Mouse (Mus musculus): ENCODE results near the gene Spns2. TPM values are rescaled to one million over a fixed set of nuclear protein-coding genes. Genes with fewer than 3 reads are reported as not detected.

Spns2 gene
- polyA plus RNA-seq, 1 experiment from 2014 or later, result 111 TPM

DNA sequence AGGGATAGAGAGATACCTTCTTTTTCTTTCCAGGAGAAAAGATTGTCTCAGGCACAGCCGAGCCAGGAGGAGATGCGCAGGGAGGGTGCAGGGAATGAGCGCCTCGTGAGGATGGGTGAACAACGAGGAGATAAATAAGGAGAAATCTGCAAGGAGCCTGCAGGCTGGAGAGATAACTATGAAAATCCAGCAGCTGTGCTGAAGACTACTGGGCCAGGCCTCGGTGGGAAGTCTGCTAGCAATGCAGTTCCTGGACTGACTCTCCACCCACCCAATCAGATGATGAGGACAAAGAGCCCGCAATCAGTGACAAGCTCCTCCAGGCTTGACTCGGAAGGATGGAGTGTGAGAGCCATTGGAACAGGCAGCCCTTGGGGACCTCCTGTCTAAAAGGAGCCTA lies 12.5 kb upstream of the Spns2 start:
- in situ Hi-C loops (cut with MboI; ENCODE audit: low pct_unique_long_range_greater_than_20kb), result no loop called here
- TF ChIP-seq CTCF (IDR thresholded peaks at IDR 0.05), result no peak
- ChIA-PET CTCF (interaction anchor here (1.0 to 5.8 kb wide), 3 partner anchors 9 to 24 kb away, joined by 3 to 43 read pairs (median 4); partner anchors contain the start of gene Spns2), POLR2A (interaction anchor here (0.8 to 6.2 kb wide), 7 partner anchors 12 to 45 kb away, joined by 3 to 68 read pairs (median 3); partner anchors contain the start of gene Spns2)
- H3K27me3 ChIP-seq, result no peaks in the 10 kb centered on the region
- DNase-seq (ENCODE audit: low read depth, low spot score) (no peak), ATAC-seq (no peak)

DNA sequence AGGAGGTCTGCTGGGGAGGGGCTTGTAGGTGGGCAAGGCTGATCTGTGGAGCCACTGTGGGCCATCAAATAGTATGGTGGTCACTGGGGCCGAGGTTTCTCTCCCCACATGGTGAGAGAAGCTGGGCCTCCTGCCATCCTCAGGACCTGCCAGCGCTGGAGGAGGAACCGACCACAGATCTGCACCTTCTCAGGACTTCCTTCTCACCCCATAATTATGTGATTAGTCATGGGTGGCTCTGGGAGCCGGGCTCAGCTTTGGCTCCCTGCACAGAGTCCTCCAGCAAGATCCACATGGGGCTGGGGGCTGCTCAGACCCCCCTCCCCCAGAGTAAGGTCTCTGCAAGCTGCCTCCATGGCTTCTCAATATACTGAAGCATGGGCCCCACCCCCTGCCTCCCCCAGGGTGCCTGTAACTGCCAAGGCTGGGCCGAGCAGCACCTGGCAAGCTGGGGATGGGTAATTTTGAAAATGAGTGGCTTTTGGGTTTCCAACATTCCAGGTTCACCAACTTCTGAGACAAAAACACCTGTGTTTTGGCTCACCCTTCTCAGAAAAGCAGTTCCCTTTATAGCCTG lies 11.8 kb upstream of the Spns2 start:
- DNase-seq (ENCODE audit: low read depth, low spot score) (no peak), ATAC-seq (peak; percentile 22)
- in situ Hi-C loops (cut with MboI; ENCODE audit: low pct_unique_long_range_greater_than_20kb), result no loop called here
- no peaks in the 10 kb centered on the region for H3K27me3 ChIP-seq
- ChIA-PET CTCF (interaction anchor here (1.7 to 5.8 kb wide), 2 partner anchors 12 to 63 kb away, joined by 6 to 43 read pairs; partner anchors contain the start of gene Spns2), POLR2A (interaction anchor here (0.8 to 6.2 kb wide), 4 partner anchors 11 to 29 kb away, joined by 3 to 68 read pairs (median 4); partner anchors contain the start of gene Spns2)
- TF ChIP-seq CTCF (IDR thresholded peaks at IDR 0.05), result no peak

DNA sequence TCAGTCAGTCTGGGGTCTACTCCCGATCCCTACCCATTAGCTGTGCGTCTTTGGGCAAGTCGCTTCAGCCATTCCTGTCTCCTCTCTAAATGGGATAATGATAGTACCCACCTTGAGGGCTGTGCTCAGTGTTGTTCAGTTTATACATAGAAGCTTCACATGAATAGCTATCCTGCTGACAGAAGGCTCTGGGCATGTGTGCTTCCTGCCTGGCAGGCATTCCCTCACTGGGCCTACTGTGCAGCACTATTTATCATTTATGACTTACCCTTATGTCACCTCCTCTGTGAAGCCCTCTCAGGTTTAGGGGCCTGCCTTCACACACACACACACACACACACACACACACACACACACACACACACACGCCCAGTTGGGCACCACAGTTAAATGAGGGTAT lies 10.4 kb upstream of the Spns2 start:
- DNase-seq (ENCODE audit: low read depth, low spot score), result no peak
- in situ Hi-C loops (cut with MboI; ENCODE audit: low pct_unique_long_range_greater_than_20kb), result no loop called here
- ChIA-PET POLR2A (no interaction called here), CTCF (interaction anchor here (1.7 to 5.8 kb wide), 2 partner anchors 10 to 64 kb away, joined by 6 to 43 read pairs; partner anchors contain the start of gene Spns2)
- TF ChIP-seq CTCF (IDR thresholded peaks at IDR 0.05), result no peak
- H3K27me3 ChIP-seq, result no peaks in the 10 kb centered on the region
- ATAC-seq, result no peak

DNA sequence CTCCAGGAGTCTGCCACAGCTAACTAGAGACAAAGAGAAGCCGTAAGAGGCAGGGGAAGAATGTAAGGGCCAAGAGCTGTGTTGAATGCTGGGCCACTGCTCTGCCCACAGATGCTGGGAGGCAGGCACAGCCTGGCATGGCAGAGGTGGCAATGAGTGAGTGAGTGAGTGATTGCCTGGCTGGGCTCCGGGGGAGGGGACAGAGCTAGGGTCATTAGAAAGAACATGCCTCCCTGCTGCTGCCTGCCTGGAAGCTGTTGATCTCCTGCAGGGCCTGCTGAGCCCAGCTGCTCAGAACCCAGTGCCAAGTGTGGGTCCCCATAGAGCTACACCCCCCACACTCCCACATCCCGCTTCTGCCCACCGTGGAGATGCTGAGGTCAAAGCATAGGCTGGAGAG lies 7.7 kb upstream of the Spns2 start:
- in situ Hi-C loops (cut with MboI; ENCODE audit: low pct_unique_long_range_greater_than_20kb), result no loop called here
- POLR2A ChIA-PET, result interaction anchor here (0.8 to 2.0 kb wide), 3 partner anchors 19 to 43 kb away, joined by 3 to 6 read pairs (median 3); no protein-coding TSS in a partner anchor
- DNase-seq (ENCODE audit: low read depth, low spot score) (no peak), ATAC-seq (no peak)
- CTCF ChIA-PET, result interaction anchor here (0.8 to 2.7 kb wide), 2 partner anchors 45 to 67 kb away, joined by 3 to 6 read pairs; no protein-coding TSS in a partner anchor
- H3K27me3 ChIP-seq, result no peaks in the 10 kb centered on the region
- no peak for TF ChIP-seq CTCF (IDR thresholded peaks at IDR 0.05)

DNA sequence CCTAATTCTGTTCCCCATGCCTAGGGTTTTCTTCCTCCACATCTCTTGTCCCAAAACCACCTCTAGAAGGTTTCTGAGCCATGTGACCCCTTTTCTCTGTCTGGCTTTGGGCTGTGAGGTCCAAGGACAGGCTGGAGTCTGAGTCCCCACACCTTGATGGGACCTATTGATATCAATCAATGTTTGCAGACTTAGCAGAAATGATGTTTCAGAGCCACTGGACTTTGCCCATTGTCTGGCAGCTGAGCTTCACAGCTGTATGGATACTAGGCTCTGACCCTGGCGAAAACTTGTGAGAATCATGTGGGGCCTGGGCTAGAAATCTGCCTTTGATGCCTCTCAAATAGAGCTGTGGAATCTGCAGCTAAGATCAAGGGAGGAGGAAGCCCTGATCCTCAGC lies 7.1 kb upstream of the Spns2 start:
- POLR2A ChIA-PET, result interaction anchor here (2.0 kb wide), 1 partner anchor 19 kb away, joined by 6 read pairs; no protein-coding TSS in a partner anchor
- ATAC-seq, result no peak
- TF ChIP-seq CTCF (IDR thresholded peaks at IDR 0.05), result no peak
- CTCF ChIA-PET, result interaction anchor here (2.7 kb wide), 1 partner anchor 68 kb away, joined by 6 read pairs; no protein-coding TSS in a partner anchor
- H3K27me3 ChIP-seq, result no peaks in the 10 kb centered on the region
- no peak for DNase-seq (ENCODE audit: low read depth, low spot score)
- in situ Hi-C loops (cut with MboI; ENCODE audit: low pct_unique_long_range_greater_than_20kb), result no loop called here

DNA sequence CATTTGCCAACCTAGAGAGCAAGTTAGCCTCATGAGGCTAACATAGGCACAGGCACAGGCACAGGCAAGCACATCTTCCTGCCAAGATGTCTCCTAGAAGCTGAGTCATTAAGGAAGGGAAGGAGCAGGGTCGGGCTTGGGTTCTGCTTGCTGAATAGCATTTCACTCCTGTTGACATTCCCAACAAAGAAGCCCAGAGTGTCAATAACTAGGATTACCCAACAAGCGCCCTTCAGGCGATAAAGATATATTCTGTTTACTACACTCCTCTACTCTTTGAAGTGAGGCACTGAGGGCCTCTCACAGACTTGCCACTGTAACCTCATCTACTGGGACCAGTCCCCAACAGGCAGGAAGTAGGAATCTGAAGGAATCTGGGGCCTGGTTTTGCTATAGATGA lies 6.4 kb upstream of the Spns2 start:
- ChIA-PET CTCF (no interaction called here), POLR2A (no interaction called here)
- TF ChIP-seq CTCF (IDR thresholded peaks at IDR 0.05), result no peak
- ATAC-seq (no peak), DNase-seq (ENCODE audit: low read depth, low spot score) (no peak)
- in situ Hi-C loops (cut with MboI; ENCODE audit: low pct_unique_long_range_greater_than_20kb), result no loop called here
- no peaks in the 10 kb centered on the region for H3K27me3 ChIP-seq

DNA sequence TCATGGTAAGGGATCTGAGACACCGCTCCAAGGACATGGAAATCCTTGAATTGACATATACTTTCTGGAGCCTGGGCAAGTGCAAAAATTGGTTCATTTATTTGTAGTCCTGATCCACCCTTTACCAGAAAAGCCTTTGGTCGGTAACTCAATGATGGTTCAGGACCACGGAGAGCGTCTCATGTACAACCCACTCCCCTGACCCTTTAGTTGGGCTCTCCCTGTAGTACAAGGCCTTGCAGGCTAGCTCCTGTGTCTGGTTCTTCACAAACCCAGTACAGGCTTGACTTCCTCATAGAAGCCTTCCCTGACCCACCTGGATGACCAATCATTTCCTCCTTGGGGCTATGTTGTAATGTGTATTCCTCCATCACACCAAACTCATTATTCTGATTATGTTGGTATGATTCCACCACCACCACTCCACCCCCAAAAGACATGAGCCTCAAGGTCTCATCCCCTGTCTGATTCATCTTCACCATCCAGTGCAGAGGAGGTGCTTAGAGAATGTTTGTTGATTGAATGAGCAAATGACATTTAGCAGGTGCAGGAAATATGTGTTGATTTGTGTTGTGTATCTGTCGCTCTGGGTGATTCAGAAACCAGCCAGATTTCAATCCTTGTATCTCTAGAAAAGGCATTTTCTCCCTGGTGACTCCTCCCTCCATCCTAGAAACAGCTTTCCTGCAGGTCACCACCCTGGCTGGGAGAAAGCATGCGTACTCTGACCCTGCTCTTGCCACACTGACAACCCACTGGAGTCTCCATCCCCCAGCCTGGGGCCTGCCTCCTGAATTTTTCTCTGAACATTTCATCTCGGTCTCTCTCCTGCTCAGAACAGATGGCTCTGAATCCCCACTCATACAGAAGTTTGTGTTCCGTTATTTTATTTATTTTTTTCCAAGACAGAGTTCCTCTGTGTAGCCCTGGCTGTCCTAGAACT lies 4.6 kb upstream of the Spns2 start:
- no peak for TF ChIP-seq CTCF (IDR thresholded peaks at IDR 0.05)

DNA sequence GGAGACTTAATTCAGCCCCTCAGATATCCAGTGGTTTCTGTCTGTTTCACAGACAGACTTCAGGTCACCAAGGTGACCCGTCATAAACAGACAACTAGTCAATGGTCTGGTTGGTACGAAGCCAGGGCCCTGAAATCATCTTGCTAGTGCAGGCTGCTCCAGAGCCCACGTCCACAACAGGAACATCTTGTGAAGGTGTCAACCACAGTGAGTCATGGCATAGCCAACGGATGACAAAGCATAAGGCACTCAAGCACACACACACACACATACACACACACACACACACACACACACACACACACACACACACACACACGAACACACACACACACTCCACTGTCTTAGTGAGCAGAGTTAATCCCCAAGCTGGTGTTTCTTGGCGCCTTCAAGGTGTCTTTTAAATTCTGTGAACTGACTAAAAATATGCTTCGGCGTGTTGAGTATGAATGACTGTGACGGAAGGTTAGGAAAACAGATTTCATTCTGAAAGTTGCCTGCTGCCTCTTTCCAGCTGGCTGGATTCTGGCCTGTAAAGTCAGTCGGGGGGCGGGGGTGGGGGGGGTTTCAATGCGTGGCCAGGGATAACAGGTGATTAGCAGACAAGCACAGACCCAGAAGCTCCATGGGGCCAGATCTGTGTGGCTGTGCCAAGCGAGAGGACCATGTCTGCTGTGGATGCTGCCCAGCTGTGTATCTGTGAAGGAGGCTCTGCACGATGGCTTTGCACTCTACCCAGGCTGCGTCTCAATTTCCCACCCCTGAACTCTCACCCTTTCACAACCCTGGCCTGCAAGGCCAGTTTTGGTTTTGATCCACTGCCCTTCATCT lies 1.6 kb upstream of the Spns2 start:
- CTCF ChIA-PET, result interaction anchor here (1.2 to 4.2 kb wide), 4 partner anchors 11 to 72 kb away, joined by 3 to 43 read pairs (median 19); no protein-coding TSS in a partner anchor
- POLR2A ChIA-PET, result interaction anchor here (0.7 to 4.4 kb wide), 3 partner anchors 10 to 38 kb away, joined by 3 to 68 read pairs (median 5); no protein-coding TSS in a partner anchor
- DNase-seq (ENCODE audit: low read depth, low spot score) (peak; percentile 96), ATAC-seq (peak; percentile 26)
- TF ChIP-seq CTCF (IDR thresholded peaks at IDR 0.05), result no peak
- in situ Hi-C loops (cut with MboI; ENCODE audit: low pct_unique_long_range_greater_than_20kb), result loop anchor here (5.0 kb wide), 1 partner anchor 41 kb away; no protein-coding TSS in a partner anchor
- no peaks in the 10 kb centered on the region for H3K27me3 ChIP-seq

More for the DNA sequence above, 4.6 kb upstream of the Spns2 start:
- in situ Hi-C loops (cut with MboI; ENCODE audit: low pct_unique_long_range_greater_than_20kb), result loop anchor here (5.0 kb wide), 1 partner anchor 38 kb away; no protein-coding TSS in a partner anchor
- no peak for DNase-seq (ENCODE audit: low read depth, low spot score)
- CTCF ChIA-PET, result interaction anchor here (1.2 kb wide), 1 partner anchor 8 kb away, joined by 3 read pairs; no protein-coding TSS in a partner anchor
- POLR2A ChIA-PET, result no interaction called here
- no peak for ATAC-seq
- H3K27me3 ChIP-seq, result no peaks in the 10 kb centered on the region

DNA sequence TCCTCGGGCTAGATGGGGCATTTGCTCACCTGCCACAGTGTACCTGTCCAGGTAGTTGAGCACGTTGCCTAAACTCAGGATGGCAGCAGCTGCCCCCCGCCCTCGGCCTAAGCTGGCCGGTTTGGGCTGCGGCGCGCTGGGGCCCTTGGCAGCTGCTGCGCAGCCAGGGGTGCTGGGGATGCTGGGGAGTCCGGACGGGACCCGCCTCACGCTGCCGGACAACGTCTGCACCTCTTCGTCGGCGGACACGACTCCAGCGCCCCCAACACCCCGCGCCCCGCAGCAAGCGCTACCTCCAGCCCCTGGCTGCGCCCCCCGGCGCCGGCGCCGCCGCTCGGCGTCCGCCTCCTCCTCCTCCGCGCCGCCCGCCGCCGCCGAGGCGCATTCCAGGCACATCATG lies 307 bp downstream of the Spns2 start:
- no peak for ATAC-seq
- POLR2A ChIA-PET, result interaction anchor here (0.6 to 4.4 kb wide), 13 partner anchors 12 to 136 kb away, joined by 3 to 68 read pairs (median 4); no protein-coding TSS in a partner anchor

More for the DNA sequence above, 307 bp downstream of the Spns2 start:
- CTCF ChIA-PET, result interaction anchor here (0.6 to 4.2 kb wide), 11 partner anchors 11 to 148 kb away, joined by 3 to 43 read pairs (median 6); partner anchors contain the start of gene Ggt6
- in situ Hi-C loops (cut with MboI; ENCODE audit: low pct_unique_long_range_greater_than_20kb), result no loop called here
- no peaks in the 10 kb centered on the region for H3K27me3 ChIP-seq
- TF ChIP-seq CTCF (IDR thresholded peaks at IDR 0.05), result no peak
- no peak for DNase-seq (ENCODE audit: low read depth, low spot score)

All from Patski (cell line).